Mouse (Mus musculus) intestine, postnatal 0 days (tissue): ENCODE data around the gene Ankrd36. TPM values are rescaled to one million over a fixed set of nuclear protein-coding genes. Genes with fewer than 3 reads are reported as not detected.

Source experiments
- ATAC-seq: fragments of 200-750 bp; cut with Nextera tagmentation; 2 replicates; pipeline ENCODE4 v1.8.0; 2017; ENCODE audit warnings: mild to moderate bottlenecking, moderate TSS enrichment, moderate library complexity
- H3K27ac ChIP-seq: fragments of 300-500 bp; sonication (generic); 2 replicates; pipeline ENCODE4 v1.5.1; 2014; ENCODE audit warnings: mild to moderate bottlenecking, low read depth, low read length, moderate library complexity
- H3K27me3 ChIP-seq: fragments of 300-500 bp; sonication (generic); replicated peaks from 2 replicates; pipeline ENCODE4 v1.6.1; 2014; ENCODE audit warnings: low read length, mixed read lengths; ENCODE audit not compliant: control insufficient read depth, insufficient read depth
- H3K36me3 ChIP-seq: fragments of 300-500 bp; sonication (generic); 2 replicates; pipeline ENCODE4 v1.6.1; 2014; ENCODE audit warnings: mild to moderate bottlenecking, moderate library complexity; ENCODE audit not compliant: control insufficient read depth, insufficient read depth
- H3K4me1 ChIP-seq: fragments of 300-500 bp; sonication (generic); replicated peaks from 2 replicates; pipeline ENCODE4 v1.6.1; 2014; ENCODE audit warnings: antibody characterized with exemption, low read length, mixed read lengths; ENCODE audit not compliant: control insufficient read depth, insufficient read depth
- H3K4me2 ChIP-seq: fragments of 300-500 bp; sonication (generic); replicated peaks from 2 replicates; pipeline ENCODE4 v1.6.1; 2014; ENCODE audit warnings: low read depth, mild to moderate bottlenecking, moderate library complexity
- H3K4me3 ChIP-seq: fragments of 300-500 bp; sonication (generic); 2 replicates; pipeline ENCODE4 v1.5.1; 2014; ENCODE audit warnings: low read depth, low read length
- H3K9ac ChIP-seq: fragments of 300-500 bp; sonication (generic); 2 replicates; pipeline ENCODE4 v1.6.1; 2014; ENCODE audit warnings: mild to moderate bottlenecking, low read depth, low read length
- H3K9me3 ChIP-seq: fragments of 300-500 bp; sonication (generic); 2 replicates; pipeline ENCODE4 v1.6.1; 2016; ENCODE audit warnings: mixed run types; ENCODE audit not compliant: control insufficient read depth
- CTCF ChIP-seq: sonication (generic); IDR thresholded peaks from 2 replicates; pipeline ENCODE4 v1.5.1; 2016; ENCODE audit warnings: low read depth, mild to moderate bottlenecking, control low read depth, antibody characterized with exemption, moderate library complexity
- WGBS: fragments of 180-500 bp; shearing (Covaris S2); extraction: QIAGEN DNeasy Blood & Tissue Kit; methylation state at CpG from one replicate; pipeline ENCODE4 v1.1.7; 2014; 5-methylcytosine and 5-hydroxymethylcytosine counted together
- polyA plus RNA-seq: library from polyadenylated mRNA; unstranded; fragments of >200 nt; fragmentation: Nextera tagmentation; extraction: Ambion mirVana; gene quantifications from 2 replicates; pipeline ENCODE4 v1.2.1, GENCODE M21; 2015

The Ankrd36 gene
- polyA plus RNA-seq, 1 experiment from 2014 or later: not detected

DNA sequence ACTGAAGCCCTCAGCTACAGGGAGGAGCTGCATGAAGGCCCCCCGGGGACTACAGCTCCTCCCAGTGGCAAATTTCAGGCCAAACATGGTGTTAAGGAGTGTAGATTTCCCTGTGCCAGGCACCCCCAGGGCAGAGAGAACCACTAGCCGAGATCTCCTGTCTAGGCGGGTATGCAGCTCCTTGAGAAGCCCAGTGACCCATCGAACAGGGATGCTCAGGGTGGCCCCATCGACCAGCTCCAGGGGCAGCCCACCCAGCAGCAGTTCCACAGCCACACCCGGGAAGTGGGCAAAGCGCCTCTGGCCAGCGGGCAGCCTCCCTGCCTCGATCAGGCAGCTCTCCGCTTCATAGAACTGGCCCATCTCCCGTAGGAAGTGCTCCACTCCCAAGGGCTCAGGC, 146.8 kb downstream of the Ankrd36 start:
- no peak overlapping the region for H3K4me3 ChIP-seq
- no peak for ATAC-seq
- no peak for TF ChIP-seq CTCF
- no peaks in the 10 kb centered on the region for H3K4me1 ChIP-seq
- 91% methylated on average over 11 of the region's 11 CpGs for WGBS
- H3K9me3 ChIP-seq: no peaks in the 10 kb centered on the region
- peaks cover 59% of the 10 kb centered on the region for H3K36me3 ChIP-seq
- H3K27ac ChIP-seq: no peak overlapping the region
- no peaks in the 10 kb centered on the region for H3K27me3 ChIP-seq
- H3K4me2 ChIP-seq: no peak overlapping the region
- H3K9ac ChIP-seq: no peak overlapping the region

DNA sequence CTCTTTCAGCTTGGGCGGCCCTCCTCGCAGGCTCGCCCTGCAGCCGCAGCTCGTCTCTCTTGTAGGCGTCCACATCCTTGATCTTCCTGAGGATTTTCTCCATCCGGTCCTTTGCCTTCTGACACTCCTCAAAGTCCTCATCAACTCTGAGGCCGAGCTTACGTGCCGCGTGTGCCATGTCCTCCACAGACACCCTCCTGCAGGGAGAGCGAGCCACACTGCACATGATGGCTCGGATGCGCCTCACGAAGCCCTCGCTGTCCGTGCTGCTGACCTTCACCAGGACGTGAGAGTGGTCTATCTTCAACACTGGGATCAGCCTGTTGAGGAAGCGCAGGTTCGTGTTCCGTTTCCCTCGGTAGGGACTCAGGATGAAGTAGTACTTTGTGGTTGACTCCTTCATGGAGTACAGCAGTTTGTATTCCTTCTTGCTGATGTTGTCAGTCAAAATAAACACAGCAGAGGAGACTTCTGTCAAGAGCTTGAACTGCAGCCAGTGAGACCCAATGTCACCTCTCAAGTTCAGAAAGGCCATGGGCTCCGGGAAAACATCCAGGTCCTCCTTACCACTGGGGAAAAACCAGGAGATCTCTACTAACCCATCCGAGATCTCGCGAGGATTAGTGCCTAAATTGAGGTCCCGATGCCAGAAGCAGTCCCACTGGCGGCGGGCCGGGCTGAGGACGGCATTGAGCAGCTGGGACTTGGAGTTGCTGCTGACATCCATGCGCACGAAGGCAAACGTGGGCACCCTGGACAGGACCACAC, 147.6 kb downstream of the Ankrd36 start:
- no peak overlapping the region for H3K4me2 ChIP-seq
- no peak overlapping the region for H3K27ac ChIP-seq
- TF ChIP-seq CTCF: no peak

DNA sequence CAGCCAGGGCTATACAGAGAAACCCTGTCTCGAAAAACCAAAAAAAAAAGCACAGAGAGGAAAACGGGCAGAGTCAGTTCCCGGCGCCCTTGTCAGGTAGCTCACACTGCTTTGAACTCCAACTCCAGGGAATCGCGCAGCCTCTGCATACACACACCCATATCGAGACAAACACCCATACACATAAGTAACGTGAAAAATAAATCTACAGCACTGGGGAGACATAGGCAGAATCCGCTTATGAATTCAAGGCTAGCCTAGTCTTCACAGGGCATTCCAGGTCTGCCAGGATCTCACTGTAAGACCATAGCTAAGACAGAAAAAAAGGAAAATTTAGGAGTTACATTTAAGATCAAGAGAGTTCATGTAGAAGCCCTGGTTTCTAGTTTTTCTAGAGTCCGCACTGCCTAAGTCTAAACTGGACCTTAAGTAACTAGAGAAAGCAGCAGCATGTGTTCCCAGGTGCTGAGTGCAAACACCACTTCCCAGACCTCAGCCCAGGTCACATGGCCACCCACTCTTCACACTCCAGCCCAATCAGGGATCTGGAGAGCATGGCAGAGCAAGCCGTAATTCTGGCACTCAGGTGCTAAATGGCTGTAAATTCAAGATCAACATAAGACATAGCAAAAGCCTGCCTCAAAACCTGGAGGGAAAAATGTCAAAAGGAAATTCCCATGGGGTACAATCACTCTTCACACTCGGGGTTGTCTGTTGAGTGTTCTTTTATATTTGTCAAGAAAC, 149.3 kb downstream of the Ankrd36 start:
- Histone ChIP-seq H3K9me3 (no peaks in the 10 kb centered on the region), H3K27me3 (no peaks in the 10 kb centered on the region), H3K36me3 (peaks cover 64% of the 10 kb centered on the region), H3K4me2 (no peak overlapping the region), H3K4me3 (no peak overlapping the region), H3K9ac (no peak overlapping the region), H3K27ac (no peak overlapping the region), H3K4me1 (no peaks in the 10 kb centered on the region)
- ATAC-seq: no peak
- WGBS: 92% methylated on average over 12 of the region's 12 CpGs
- no peak for TF ChIP-seq CTCF

More for the DNA sequence above, 147.6 kb downstream of the Ankrd36 start:
- no peak for ATAC-seq
- 93% methylated on average over 34 of the region's 34 CpGs for WGBS
- Histone ChIP-seq H3K4me1 (no peaks in the 10 kb centered on the region), H3K9me3 (no peaks in the 10 kb centered on the region), H3K4me3 (no peak overlapping the region), H3K36me3 (peaks cover 59% of the 10 kb centered on the region), H3K27me3 (no peaks in the 10 kb centered on the region), H3K9ac (no peak overlapping the region)

GRCm38 (mm10) chr11:5729582-5729981, 160.1 kb downstream of the Ankrd36 start:
- ATAC-seq: no peak
- no peak overlapping the region for H3K27ac ChIP-seq
- H3K36me3 ChIP-seq: peaks cover 14% of the 10 kb centered on the region
- TF ChIP-seq CTCF: no peak
- no peaks in the 10 kb centered on the region for H3K9me3 ChIP-seq
- H3K4me1 ChIP-seq: peaks cover 2% of the 10 kb centered on the region; the same call in 1 of the 2 replicates
- no peak overlapping the region for H3K9ac ChIP-seq
- H3K4me3 ChIP-seq: no peak overlapping the region
- WGBS: 93% methylated on average over 9 of the region's 9 CpGs
- H3K27me3 ChIP-seq: no peaks in the 10 kb centered on the region
- H3K4me2 ChIP-seq: no peak overlapping the region

DNA sequence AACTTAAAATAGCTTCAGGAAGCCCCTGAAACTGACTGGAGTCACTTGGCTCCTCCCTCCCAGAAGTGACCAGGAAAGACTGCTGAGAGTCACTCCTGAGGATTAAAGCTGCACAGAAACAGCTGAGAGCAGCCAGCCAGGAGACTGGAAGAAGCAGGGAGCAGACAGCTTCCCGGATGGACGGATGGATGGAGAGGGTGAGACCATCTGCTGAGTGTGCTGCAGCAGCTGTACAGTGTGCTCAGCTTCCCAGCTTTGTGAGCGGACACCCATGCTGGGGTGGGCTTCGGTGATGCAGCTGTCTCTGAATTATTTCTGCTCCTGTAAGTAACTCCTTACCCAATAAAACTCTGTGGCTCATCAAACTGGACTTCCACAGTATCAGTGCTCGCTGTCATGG, 162.9 kb downstream of the Ankrd36 start:
- no peak overlapping the region for H3K9ac ChIP-seq
- no peak for TF ChIP-seq CTCF

GRCm38 (mm10) chr11:5734323-5734722, 164.8 kb downstream of the Ankrd36 start:
- no peak overlapping the region for H3K9ac ChIP-seq
- WGBS: 84% methylated on average over 4 of the region's 4 CpGs

More for the DNA sequence above, 162.9 kb downstream of the Ankrd36 start:
- ATAC-seq: no peak
- Histone ChIP-seq H3K36me3 (peaks cover 10% of the 10 kb centered on the region; the same call in 1 of the 2 replicates), H3K4me1 (peaks cover 4% of the 10 kb centered on the region; the same call in 1 of the 2 replicates), H3K4me2 (no peak overlapping the region), H3K9me3 (no peaks in the 10 kb centered on the region), H3K27me3 (no peaks in the 10 kb centered on the region), H3K27ac (no peak overlapping the region), H3K4me3 (no peak overlapping the region)
- WGBS: 66% methylated on average over 5 of the region's 5 CpGs

More at GRCm38 (mm10) chr11:5734323-5734722, 164.8 kb downstream of the Ankrd36 start:
- H3K4me3 ChIP-seq: no peak overlapping the region
- H3K27me3 ChIP-seq: no peaks in the 10 kb centered on the region
- no peak for ATAC-seq
- H3K4me1 ChIP-seq: peaks cover 4% of the 10 kb centered on the region; the same call in 1 of the 2 replicates
- TF ChIP-seq CTCF: no peak
- peaks cover 10% of the 10 kb centered on the region; the same call in 1 of the 2 replicates for H3K36me3 ChIP-seq
- no peak overlapping the region for H3K4me2 ChIP-seq
- no peaks in the 10 kb centered on the region for H3K9me3 ChIP-seq
- H3K27ac ChIP-seq: no peak overlapping the region
